Mouse (Mus musculus) ES-Bruce4 (cell line): Measurements from ENCODE around the gene Cdh23.

Source experiments
- CTCF ChIP-seq: IDR thresholded peaks from one replicate; pipeline ENCODE4 v1.8.1; 2011; ENCODE audit warnings: low read depth, low read length
- POLR2A ChIP-seq: IDR thresholded peaks from one replicate; pipeline ENCODE4 v1.8.1; 2011; ENCODE audit warnings: low read length; ENCODE audit not compliant: insufficient read depth

- TF ChIP-seq CTCF (no peak), POLR2A (no peak)
Measured at GRCm38 (mm10) chr10:60268738-60269137, 427.6 kb downstream of the Cdh23 start.
